Mouse (Mus musculus) ovary, adult 18-20 months (tissue): ENCODE results near the gene Gm16427.
"Not testable (repeated sequence)": the region's sequence is repeated elsewhere in the genome, so short reads cannot be mapped to it uniquely, and the experiment has no call there.

ENCODE experiments used
- DNase-seq: peaks from one replicate; pipeline ENCODE4 v3.0.0; 2022; ENCODE audit warnings: low spot score, mixed read lengths

The Gm16427 gene

GRCm38 (mm10) chr5:93540100-93540499, at the start of gene Gm16427:
Gene Gm16427, minus strand, starts transcription at chr5:93540200.
- not testable (repeated sequence) for DNase-seq
